Mouse (Mus musculus): ENCODE measurements around the gene Spdef.

The Spdef gene

DNA sequence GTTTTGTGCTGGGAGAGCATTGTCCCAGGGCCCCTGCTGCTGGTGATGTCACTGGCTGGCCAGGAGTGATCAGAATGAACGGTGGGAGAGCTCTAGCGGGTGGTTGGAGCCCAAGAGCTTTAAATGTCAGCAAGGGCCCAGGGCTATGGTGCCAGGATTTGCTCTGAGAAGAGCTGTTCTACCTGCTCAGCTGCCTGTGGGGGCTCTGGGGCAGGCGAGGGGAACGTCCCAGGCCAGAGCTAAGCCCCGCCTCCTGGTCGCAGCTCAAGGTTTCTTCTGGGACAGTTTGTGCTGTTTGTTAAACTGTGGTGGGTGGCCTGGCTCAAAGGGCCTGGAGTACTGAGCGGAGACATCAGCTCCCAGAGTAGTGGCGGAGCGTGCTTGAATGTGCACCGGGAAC, 3.3 kb downstream of the Spdef start:
- in situ Hi-C loops (cut with MboI, MseI) = no loop called here

GRCm38 (mm10) chr17:27725011-27725410, 3.7 kb downstream of the Spdef start:
- in situ Hi-C loops (cut with MboI, MseI) = no loop called here

GRCm38 (mm10) chr17:27724327-27724726, 4.4 kb downstream of the Spdef start:
- in situ Hi-C loops (cut with MboI, MseI) = no loop called here

DNA sequence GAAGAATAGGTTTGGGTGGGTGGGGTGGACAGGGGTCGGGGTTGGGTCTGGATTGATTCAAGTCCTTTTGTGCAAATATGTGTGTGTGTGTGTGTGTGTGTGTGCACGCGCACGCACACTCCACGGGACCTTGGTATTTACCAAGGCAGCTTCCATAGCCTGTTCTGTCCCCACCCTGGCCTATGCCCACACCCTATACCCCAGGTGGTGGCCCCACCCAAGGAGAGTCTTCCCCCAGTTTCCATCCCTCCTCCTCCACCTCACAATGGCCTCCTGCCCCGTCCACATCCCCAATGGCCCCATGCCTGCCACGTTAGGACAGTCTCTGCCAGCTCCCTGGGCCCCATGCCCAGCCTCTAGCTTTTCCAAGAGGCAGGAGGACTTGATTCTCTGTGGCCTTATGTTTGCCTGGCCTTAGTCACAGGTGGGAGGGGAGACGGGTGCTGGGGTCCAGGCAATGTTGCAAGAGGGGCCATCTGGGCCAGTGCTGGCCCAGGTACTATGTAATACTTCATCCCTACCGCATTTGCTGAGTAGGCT, 7.6 kb downstream of the Spdef start:
- in situ Hi-C loops (cut with MboI, MseI) = no loop called here

DNA sequence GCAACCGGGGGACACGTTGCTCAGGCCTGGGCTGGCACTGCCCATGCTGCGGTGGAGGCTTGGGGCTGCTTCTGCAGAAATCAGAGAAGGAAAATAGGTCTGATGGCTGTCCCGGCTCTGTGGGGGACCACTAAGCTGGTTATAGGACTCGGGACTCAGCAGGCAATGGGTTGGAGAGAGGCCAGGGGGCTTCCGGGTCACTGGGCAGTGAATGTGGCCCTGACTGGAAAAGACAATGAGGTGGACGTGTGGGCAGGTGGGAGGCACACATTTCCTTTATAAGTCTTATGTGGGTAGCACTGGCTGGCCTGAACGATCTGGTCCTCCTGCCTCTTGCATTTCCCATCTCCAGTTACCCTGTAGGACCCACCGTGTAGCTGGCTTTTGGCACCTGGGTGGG, 8.4 kb downstream of the Spdef start:
- in situ Hi-C loops (cut with MboI, MseI) = no loop called here

DNA sequence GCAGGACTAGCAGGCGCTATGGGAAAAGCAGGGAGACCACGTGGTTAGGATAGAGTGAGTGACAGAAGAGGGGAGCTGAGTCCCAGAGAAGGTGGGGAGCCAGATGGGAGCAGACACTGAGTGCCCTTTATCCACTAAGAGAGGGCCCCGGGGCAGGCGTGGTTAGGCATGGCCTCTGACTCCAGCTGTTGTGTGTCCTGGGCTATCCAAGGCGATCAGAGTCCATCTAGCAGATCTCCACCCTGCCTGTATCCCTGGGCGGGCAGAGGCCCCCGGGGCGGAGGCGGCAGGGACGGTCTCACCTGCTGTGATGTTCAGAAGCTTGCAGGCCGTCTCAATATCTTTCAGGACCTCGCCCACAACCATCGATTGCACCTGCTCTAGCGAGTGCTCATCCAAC, 9.1 kb downstream of the Spdef start:
- in situ Hi-C loops (cut with MboI, MseI) = no loop called here

GRCm38 (mm10) chr17:27718250-27718649, 10.5 kb downstream of the Spdef start:
- in situ Hi-C loops (cut with MboI, MseI) = no loop called here

GRCm38 (mm10) chr17:27716804-27717203, 12.0 kb downstream of the Spdef start:
- in situ Hi-C loops (cut with MboI, MseI) = no loop called here

GRCm38 (mm10) chr17:27712832-27713231, 15.9 kb downstream of the Spdef start:
- in situ Hi-C loops (cut with MboI, MseI) = no loop called here

DNA sequence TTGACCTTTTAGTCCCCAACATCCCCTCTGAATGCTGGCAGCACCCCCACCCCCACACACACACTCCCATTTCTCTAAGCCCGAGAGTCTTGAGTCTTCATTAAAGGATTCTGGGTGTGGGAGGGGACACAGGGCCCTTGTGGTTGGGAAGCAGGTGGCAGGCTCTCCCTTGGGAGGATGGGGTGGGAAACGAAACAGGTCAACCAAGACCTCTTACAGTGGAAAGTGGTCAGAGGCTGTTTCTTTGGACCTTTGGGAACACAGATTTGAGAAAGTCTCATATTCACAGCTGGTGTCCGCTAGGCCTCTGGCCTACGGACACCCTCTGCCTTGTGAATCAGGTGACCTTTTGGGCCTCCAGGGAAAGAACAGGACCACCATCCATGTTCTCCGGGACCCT, 19.1 kb downstream of the Spdef start:
- in situ Hi-C loops (cut with MboI, MseI) = no loop called here

DNA sequence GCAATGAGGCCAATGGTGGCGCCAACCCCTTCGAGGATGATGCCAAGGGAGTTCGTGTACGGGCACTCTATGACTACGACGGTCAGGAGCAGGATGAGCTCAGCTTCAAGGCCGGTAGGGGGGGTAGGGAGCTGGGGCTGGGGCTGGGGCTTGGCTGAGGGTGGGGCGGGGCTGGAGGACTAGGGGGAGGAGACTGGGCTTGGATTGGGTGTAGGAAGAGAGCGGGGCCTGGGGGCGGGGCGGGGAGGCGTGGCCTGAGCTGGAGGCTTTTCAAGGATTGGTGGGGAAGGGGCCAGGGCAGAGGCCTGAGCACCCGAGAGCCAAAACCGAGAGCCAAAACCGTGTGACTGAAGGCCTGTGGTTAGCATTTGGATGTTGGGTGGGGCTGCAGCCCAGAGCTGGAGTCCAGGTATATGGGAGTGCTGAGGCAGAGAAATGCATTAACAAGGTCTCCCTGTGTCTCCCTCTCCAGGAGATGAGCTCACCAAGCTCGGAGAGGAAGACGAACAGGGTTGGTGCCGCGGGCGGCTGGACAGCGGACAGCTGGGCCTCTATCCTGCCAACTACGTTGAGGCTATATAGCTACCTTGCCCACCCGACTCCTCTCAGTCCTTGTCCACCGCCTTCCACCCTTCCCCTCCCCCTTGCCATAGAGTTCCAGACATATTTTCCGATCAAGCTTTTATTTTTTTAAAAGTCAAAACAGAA, 20.6 kb downstream of the Spdef start:
- in situ Hi-C loops (cut with MboI, MseI) = no loop called here

- in situ Hi-C loops (cut with MboI, MseI) = no loop called here
These were observed 23.1 kb downstream of the Spdef start for GRCm38 (mm10) chr17:27705661-27706060.

- in situ Hi-C loops (cut with MboI, MseI) = no loop called here
These were observed 24.7 kb downstream of the Spdef start for GRCm38 (mm10) chr17:27703961-27704621.

DNA sequence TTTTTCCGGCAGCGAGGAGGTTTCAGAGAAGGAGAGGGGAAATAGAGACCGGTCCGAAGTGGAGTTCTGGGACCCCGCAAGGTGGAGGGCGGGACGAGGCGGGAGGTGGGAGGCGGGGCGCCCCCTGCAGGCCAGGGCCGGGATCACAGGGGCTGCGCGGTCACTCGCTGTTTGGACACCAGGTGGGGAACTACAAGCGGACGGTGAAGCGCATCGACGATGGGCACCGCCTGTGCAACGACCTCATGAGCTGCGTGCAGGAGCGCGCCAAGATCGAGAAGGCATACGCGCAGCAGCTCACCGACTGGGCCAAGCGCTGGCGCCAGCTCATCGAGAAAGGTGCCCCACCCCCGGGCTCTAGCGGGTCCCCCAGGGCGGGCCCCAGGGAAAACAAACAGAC, 26.2 kb downstream of the Spdef start:
- in situ Hi-C loops (cut with MboI, MseI) = no loop called here

DNA sequence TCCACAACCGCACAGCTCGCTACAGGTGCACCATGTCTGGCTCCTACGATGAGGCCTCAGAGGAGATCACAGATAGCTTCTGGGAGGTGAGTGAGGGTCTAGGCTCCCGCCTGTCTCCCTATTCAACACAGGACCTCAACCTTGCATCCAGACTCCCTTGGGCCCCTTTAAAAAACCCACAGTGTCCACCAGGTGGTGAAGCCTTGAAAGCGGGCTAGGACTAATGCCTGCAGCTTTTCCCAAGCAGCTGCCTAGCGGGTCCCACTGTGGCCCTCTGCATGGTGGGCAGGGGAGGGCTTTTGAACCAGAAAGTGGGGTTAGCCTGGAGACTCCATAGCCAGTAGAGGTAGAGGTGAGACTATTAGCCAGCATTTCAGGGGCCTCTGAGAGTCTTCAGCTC, 26.9 kb downstream of the Spdef start:
- in situ Hi-C loops (cut with MboI, MseI) = no loop called here

- in situ Hi-C loops (cut with MboI, MseI) = no loop called here
These were observed 27.9 kb downstream of the Spdef start for GRCm38 (mm10) chr17:27700812-27701211.

DNA sequence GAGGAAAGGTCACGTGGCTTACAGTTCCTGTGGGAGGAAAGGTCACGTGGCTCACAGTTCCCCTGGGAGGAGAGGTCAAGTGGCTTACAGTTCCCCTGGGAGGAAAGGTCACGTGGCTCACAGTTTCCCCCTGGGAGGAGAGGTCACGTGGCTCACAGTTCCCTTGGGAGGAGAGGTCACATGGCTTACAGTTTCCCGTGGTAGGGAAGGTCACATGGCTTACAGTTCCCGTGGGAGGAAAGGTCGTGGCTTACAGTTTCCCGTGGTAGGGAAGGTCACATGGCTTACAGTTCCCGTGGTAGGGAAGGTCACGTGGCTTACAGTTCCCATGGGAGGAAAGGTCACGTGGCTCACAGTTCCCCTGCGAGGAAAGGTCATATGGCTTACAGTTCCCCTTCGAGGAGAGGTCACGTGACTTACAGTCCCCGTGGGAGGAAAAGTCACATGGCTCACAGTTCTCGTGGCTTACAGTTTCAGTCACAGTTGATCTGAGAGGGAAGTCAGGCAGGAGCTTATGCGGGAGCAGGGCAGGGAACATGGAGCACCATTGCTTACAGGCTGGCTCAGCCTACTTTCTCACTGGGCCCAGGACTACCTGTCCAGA, 29.0 kb downstream of the Spdef start:
- in situ Hi-C loops (cut with MboI, MseI) = no loop called here

- in situ Hi-C loops (cut with MboI, MseI) = no loop called here
These were observed 37.6 kb downstream of the Spdef start for GRCm38 (mm10) chr17:27690993-27691693.

DNA sequence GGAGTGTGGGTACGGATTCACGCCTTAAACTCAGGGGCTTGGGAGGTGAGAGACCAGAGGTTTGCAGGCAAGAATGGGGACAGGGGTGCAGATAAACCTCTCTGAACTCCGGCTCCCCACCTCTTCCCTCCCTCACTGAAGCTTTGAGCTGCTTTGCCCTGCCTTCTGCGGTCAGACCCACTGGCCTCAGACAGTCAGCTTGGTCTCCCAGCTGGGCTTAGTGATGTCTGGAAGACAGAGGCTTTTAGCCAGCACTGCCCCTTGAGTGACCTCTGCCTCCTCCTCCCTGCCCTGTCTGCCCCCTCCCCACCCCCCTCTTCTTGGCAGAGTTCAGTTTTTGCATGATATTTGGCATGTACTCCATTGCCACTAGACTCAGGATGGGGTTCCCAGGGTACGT, 42.4 kb downstream of the Spdef start:
- in situ Hi-C loops (cut with MboI, MseI) = no loop called here

DNA sequence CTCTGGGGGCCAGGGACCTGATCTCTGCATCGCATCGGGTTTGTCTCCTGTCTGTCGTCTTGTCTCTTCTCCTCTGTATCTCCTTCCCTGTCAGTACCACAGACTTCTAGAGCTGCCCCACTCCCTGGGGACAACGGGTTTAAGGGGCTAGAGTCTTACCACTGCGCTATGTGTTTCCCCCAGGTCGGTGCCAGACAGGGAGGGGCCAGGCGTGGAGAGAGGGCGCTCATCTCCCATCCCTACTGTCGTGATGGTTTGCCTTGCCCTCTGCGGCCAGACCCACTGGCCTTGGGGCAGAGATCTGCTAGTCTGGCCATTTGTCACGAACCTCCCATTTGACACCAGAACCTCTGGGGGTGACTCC, 43.2 kb downstream of the Spdef start:
- in situ Hi-C loops (cut with MboI, MseI) = no loop called here

GRCm38 (mm10) chr17:27684886-27685549, 43.7 kb downstream of the Spdef start:
- in situ Hi-C loops (cut with MboI, MseI) = no loop called here

All from regulatory T cell (primary cell).